Mouse (Mus musculus): ENCODE results near the gene Elfn1. TPM values are rescaled to one million over a fixed set of nuclear protein-coding genes. Genes with fewer than 3 reads are reported as not detected.
A peak's percentile ranks its signal among the peaks of the same experiment; 100 is the strongest.

Elfn1 gene
- 0.07 and 0.32 TPM in 2 replicates for polyA plus RNA-seq (2016; fragmentation: Nextera tagmentation; extraction: Ambion mirVana)

DNA sequence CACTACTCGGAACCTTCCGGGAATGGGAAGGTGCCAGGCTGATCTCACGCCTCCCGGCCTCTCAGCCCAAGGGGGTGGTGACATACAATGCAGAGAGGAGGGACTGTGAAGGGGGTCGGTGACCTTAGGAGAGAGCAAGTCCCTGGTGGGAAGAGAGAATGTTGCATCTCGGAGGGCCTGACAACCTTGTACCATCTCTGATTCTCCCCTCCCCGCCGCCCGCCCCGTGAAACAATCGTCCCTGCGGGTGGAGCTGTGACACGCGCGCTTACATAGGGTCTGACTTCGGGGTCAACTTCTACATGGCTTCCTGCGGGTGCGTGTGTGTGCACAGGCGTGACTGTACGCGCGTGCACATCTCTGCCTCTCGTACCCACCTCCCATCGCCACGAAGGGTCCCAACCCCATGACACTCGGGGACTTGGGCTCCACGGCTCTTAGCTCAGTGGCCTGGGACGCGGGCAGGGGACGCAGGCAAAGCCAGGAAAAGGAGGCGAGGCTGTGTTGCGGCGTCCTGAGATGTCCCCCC, at the start of gene Elfn1:
Elfn1 (plus strand) TSS at position 230 of the 529 bp plus-strand sequence.
- Histone ChIP-seq H3K27me3 (ENCODE audit: poor library complexity, severe bottlenecking) (peaks cover 85% of the 10 kb centered on the region), H3K9me3 (no peaks in the 10 kb centered on the region), H3K27ac (peak within 1 kb of the TSS; percentile 72), H3K36me3 (replicated peaks) (no peaks in the 10 kb centered on the region), H3K4me1 (peaks cover 64% of the 10 kb centered on the region), H3K4me3 (peak within 1 kb of the TSS; percentile 75)
- DNase-seq (ENCODE audit: extremely low spot score, low spot score), result peak; percentile 46
- WGBS, result 1% methylated on average over 33 of the region's 33 CpGs

DNA sequence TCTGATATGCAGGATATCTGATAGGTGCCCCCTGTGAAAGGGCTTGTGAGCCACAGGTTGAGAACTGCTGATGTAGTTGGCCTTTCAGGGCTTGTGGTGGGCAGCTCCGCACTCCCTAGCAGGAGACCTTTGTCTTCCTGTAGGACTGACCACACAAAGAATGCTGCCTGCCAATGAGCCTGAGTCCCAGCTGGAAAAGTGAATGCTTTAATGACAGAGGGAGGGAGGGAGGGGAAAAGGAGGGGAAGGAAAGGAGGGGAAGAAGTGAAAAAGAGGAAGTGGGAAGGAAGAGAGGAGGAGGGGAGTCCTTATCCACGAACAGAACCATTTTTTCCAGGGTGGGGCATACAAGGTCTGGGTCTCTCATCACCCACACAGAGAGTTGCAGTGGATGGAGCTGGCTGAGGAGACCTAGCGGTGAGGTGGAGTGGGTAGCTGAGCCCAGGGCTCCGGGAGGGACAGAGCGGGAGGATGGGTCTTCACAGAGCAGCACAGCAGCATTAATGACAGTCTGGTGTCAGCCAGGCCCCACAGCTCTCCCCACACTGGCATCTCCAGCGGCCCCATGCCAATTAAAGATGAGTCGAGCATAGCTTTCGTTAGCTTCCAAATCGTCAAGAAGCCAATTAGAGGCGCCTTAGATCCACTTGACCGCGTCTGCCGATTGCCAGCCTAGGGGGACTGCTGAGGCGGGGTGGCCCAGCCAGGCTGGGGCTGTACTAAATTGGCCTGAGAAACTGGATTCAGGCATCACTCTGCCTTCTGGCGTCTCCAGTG, 47.2 kb upstream of the Elfn1 start:
- peak; percentile 39 for DNase-seq (ENCODE audit: extremely low spot score, low spot score)
- whole genome bisulfite sequencing, result 18% methylated on average over 15 of the region's 15 CpGs
- H3K4me3 ChIP-seq, result peak overlapping the region; percentile 35
- H3K4me1 ChIP-seq, result peaks cover 16% of the 10 kb centered on the region
- H3K27me3 ChIP-seq (ENCODE audit: poor library complexity, severe bottlenecking), result 0 out of 2 replicates have a peak, but pooled peaks cover 7% of the 10 kb centered on the region
- peak overlapping the region; percentile 71 for H3K27ac ChIP-seq
- H3K36me3 ChIP-seq (replicated peaks), result no peaks in the 10 kb centered on the region
- H3K9me3 ChIP-seq, result no peaks in the 10 kb centered on the region

DNA sequence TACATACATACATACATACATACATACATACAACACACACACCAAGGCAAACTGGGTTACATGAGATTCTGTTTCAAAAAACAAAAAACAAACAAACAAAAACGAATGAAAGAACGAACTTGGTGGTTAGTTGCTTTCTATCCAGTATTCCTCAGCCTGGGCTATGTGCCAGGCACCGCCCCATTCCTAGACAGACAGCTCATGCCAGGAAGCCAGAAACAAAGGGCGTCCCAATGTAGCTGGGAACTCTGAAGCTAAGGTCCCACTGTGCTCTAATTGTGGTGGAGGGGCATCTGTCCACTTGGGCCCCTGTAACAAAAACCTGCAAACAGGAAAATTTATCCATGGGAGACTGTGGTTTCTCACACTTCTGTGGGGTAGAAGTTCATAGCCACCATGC, 45.0 kb upstream of the Elfn1 start:
- no peak for DNase-seq (ENCODE audit: extremely low spot score, low spot score)
- Histone ChIP-seq H3K27me3 (ENCODE audit: poor library complexity, severe bottlenecking) (0 out of 2 replicates have a peak, but pooled peaks cover 7% of the 10 kb centered on the region), H3K4me1 (peaks cover 18% of the 10 kb centered on the region), H3K36me3 (replicated peaks) (no peaks in the 10 kb centered on the region), H3K4me3 (no peak overlapping the region), H3K27ac (no peak overlapping the region), H3K9me3 (no peaks in the 10 kb centered on the region)
- WGBS, result 83% methylated on average over 4 of the region's 4 CpGs

DNA sequence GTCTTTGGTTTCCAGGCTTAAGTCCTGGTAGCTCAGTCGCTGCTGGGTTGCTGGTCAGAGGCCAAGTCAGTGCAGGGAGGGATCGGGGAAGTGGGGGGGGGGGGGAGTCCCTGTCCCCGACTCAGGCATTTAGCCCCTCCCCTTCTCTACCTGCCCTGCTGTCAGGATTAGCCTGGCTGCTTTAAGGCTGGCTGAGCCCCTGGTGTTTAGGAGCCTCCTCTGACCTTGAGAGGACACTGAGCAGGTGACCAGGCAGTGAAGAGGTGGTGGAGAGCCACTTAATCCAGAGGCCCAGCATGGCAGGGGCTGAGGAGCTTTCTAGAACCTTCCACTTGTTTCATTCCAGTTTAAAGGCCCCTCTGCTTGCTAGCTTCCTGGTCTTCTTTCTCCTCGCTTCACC, 36.9 kb upstream of the Elfn1 start:
- no peak overlapping the region for H3K4me3 ChIP-seq
- H3K27me3 ChIP-seq (ENCODE audit: poor library complexity, severe bottlenecking), result peaks cover 5% of the 10 kb centered on the region; the same call in 1 of the 2 replicates
- H3K36me3 ChIP-seq (replicated peaks), result no peaks in the 10 kb centered on the region
- no peak overlapping the region for H3K27ac ChIP-seq
- DNase-seq (ENCODE audit: extremely low spot score, low spot score), result no peak
- 18% methylated on average over 4 of the region's 4 CpGs for WGBS
- H3K9me3 ChIP-seq, result no peaks in the 10 kb centered on the region
- H3K4me1 ChIP-seq, result peaks cover 28% of the 10 kb centered on the region

DNA sequence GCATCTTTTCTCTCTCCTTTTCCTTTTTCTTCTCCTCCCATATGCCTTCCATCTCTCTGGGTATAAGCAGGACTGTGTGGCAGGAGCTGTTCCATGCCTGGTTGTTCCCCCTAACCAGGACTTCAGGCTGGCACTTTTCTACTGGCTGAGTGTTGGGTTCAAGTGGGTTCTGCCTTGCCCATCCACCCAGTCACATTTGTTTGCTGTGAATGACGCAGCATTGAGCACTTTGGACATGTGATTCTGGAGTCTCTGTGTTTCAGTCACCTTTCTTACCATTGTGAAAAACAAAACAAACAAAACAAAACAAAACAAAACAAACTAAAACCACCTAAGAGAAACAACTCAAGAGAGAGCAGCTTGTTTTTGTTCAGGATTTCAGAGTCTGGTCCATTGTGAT, 36.2 kb upstream of the Elfn1 start:
- Histone ChIP-seq H3K9me3 (no peaks in the 10 kb centered on the region), H3K27me3 (ENCODE audit: poor library complexity, severe bottlenecking) (peaks cover 5% of the 10 kb centered on the region; the same call in 1 of the 2 replicates), H3K4me3 (no peak overlapping the region), H3K4me1 (peaks cover 28% of the 10 kb centered on the region), H3K27ac (no peak overlapping the region), H3K36me3 (replicated peaks) (no peaks in the 10 kb centered on the region)
- no peak for DNase-seq (ENCODE audit: extremely low spot score, low spot score)
- 89% methylated on average over 1 of the region's 1 CpGs for WGBS

DNA sequence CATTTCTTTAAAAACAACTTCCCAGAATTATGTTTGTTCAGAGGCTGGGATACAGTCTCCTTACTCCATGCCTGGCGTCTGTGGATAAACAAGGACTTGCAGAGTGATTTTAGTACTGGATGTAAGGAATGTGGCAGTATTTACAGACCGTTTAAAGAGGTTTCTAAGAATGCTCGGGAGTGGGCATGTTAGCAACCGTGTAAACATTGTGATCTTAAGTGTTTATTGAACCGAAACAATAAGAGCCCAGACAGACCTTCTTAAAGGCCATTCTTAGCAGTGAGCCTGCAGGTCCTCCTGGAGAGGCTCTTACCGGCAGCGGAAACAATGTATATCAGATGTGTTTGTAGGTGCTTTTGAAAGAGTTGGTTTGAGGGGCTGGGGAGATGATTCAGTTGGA, 30.2 kb upstream of the Elfn1 start:
- Histone ChIP-seq H3K27ac (no peak overlapping the region), H3K27me3 (ENCODE audit: poor library complexity, severe bottlenecking) (no peaks in the 10 kb centered on the region), H3K4me3 (no peak overlapping the region), H3K36me3 (replicated peaks) (no peaks in the 10 kb centered on the region), H3K4me1 (peaks cover 17% of the 10 kb centered on the region), H3K9me3 (no peaks in the 10 kb centered on the region)
- no peak for DNase-seq (ENCODE audit: extremely low spot score, low spot score)
- WGBS, result 65% methylated on average over 7 of the region's 7 CpGs

DNA sequence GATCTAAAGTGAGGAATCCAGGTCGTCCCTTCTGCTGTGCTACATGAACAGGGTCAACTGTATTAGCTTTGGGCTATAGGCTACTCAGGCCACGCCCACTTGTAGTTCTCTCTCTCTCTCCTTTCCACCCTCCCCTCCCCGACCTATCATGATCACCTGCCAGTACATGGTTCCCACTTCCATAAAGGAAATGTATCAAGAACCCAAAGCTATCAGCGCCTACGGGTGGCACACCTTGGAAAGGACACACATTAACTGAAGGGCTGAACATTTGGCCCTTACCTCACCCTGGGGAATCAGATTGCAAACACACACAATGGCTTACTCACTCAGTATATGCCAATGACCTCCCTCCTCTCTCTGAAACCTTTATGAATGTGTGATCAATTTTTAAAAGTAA, 28.0 kb upstream of the Elfn1 start:
- 84% methylated on average over 5 of the region's 5 CpGs for WGBS
- Histone ChIP-seq H3K9me3 (no peaks in the 10 kb centered on the region), H3K4me1 (0 out of 2 replicates have a peak, but pooled peaks cover 11% of the 10 kb centered on the region), H3K27ac (no peak overlapping the region), H3K36me3 (replicated peaks) (no peaks in the 10 kb centered on the region), H3K27me3 (ENCODE audit: poor library complexity, severe bottlenecking) (no peaks in the 10 kb centered on the region), H3K4me3 (no peak overlapping the region)
- DNase-seq (ENCODE audit: extremely low spot score, low spot score), result no peak

DNA sequence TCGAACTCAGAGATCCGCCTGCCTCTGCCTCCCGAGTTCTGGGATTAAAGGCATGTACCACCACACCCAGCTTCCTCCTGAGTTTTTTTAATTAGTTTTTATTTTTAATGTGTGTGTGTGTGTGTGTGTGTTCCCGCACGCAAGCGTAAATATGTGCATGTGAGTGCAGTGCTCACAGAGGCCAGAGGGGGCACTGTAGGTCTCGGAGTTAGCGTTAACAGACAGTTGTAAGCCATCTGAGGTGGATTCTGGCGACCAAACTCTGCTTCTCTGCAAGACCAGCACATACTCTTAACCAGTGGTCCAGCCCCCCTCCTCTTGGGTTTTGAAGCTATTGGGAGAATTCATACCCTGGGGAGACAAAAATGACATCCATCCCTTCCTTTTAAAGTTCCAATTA, 26.6 kb upstream of the Elfn1 start:
- H3K27me3 ChIP-seq (ENCODE audit: poor library complexity, severe bottlenecking), result no peaks in the 10 kb centered on the region
- H3K36me3 ChIP-seq (replicated peaks), result no peaks in the 10 kb centered on the region
- H3K9me3 ChIP-seq, result no peaks in the 10 kb centered on the region
- H3K27ac ChIP-seq, result no peak overlapping the region
- H3K4me3 ChIP-seq, result no peak overlapping the region
- H3K4me1 ChIP-seq, result 0 out of 2 replicates have a peak, but pooled peaks cover 11% of the 10 kb centered on the region
- 90% methylated on average over 9 of the region's 9 CpGs for WGBS
- no peak for DNase-seq (ENCODE audit: extremely low spot score, low spot score)

DNA sequence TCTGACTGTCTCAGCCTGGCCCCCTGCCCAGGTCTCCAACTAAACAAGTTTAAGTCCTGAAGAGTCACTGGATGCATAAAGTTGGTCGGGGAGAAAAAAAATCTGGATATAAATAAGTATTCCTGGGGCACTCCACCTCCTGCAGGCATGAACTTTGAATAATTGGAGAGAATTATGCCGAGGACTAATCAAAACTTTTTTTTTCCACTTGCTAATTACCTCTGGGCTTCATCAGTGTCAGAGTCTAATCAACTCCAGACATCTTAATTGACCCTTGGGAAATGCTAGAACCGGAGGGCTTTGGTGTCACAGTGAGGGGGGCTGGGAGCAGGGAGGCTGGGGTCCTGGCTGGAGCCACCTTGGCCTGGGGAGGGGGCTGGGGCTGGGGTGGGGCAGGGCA, 19.1 kb upstream of the Elfn1 start:
- no peak for DNase-seq (ENCODE audit: extremely low spot score, low spot score)
- WGBS, result 26% methylated on average over 3 of the region's 3 CpGs
- H3K9me3 ChIP-seq, result no peaks in the 10 kb centered on the region; the same call in 1 of the 2 replicates
- 0 out of 2 replicates have a peak, but pooled peaks cover 2% of the 10 kb centered on the region for H3K27me3 ChIP-seq (ENCODE audit: poor library complexity, severe bottlenecking)
- peaks cover 54% of the 10 kb centered on the region for H3K4me1 ChIP-seq
- no peak overlapping the region for H3K4me3 ChIP-seq
- no peaks in the 10 kb centered on the region for H3K36me3 ChIP-seq (replicated peaks)
- peak overlapping the region; percentile 73 for H3K27ac ChIP-seq

DNA sequence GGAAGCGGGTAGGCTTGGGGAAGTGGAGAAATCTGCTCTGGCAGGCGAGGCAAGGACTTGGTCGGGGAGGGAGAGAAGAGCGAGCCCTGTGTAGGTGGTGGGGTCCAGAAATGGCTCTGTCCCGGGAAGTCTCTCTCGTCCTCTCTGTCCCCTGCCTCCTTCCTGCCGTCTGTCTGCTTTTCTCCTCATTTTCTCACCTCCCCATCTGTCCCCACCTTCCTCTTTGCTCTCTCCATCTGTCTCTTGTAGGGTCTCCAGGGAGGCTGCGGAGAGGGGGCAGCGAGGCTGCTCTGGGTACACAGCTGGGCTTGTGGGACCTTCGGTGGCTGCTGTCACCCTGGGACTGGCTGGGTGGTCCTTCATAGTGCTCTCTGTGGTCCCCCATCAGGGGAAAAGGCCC, 18.4 kb upstream of the Elfn1 start:
- H3K36me3 ChIP-seq (replicated peaks), result no peaks in the 10 kb centered on the region
- peak overlapping the region; percentile 73 for H3K27ac ChIP-seq
- no peak for DNase-seq (ENCODE audit: extremely low spot score, low spot score)
- H3K27me3 ChIP-seq (ENCODE audit: poor library complexity, severe bottlenecking), result 0 out of 2 replicates have a peak, but pooled peaks cover 3% of the 10 kb centered on the region
- no peak overlapping the region for H3K4me3 ChIP-seq
- peaks cover 61% of the 10 kb centered on the region for H3K4me1 ChIP-seq
- no peaks in the 10 kb centered on the region; the same call in 1 of the 2 replicates for H3K9me3 ChIP-seq
- WGBS, result 64% methylated on average over 10 of the region's 10 CpGs

DNA sequence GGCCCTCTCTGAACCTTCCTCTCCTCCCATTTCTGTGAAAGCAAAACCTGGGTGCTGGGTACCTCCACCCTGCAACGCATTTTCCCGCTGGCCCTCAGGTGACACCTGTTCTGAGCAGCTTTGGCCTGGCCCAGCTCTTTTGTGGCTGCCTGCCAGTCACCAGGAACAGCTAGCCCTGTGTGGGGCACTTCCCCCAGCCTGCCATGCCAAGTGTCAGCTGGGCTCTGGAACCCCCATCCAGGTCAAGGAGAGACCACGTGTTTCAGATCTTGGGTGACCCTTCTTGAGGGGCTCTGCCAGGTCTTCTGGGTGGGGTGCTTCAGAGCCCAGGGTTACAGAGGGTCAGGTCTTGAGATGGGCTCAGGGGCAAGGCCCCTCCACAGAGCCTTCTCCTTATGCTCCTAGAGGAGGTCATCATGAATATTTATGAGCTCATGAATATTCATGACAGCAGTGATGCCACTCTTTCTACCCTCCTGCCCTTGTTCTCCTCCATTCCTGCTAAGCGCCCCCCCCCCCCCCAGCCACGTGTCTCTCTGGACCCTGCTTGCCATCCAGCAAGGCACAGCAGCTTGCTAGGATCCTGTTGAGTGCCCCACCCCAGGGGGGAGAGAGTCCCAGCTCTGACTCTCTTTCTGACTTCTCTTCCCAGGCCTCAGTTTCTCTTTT, 15.3 kb upstream of the Elfn1 start:
- Histone ChIP-seq H3K4me1 (peaks cover 60% of the 10 kb centered on the region), H3K27me3 (ENCODE audit: poor library complexity, severe bottlenecking) (peaks cover 12% of the 10 kb centered on the region), H3K36me3 (replicated peaks) (no peaks in the 10 kb centered on the region), H3K4me3 (no peak overlapping the region), H3K27ac (peak overlapping the region; percentile 83), H3K9me3 (no peaks in the 10 kb centered on the region; the same call in 1 of the 2 replicates)
- no peak for DNase-seq (ENCODE audit: extremely low spot score, low spot score)
- WGBS, result 28% methylated on average over 5 of the region's 5 CpGs

DNA sequence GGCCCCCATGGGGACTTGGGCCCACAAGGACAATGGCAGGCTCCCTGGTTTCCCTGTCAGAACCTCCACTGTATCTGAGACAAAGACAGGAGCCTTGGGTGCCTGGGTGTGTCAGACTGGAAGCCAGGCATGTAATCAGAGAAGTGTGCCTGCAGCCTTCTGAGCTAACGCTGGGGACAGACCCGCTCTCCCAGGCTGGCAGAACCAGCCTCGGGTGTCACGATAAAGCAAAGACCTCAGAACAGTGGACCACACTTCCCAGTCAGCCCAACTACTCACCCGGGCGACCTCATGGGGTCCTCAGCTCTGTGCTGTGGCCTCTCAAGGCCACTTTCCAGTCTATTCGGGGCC, 14.8 kb upstream of the Elfn1 start:
- 40% methylated on average over 7 of the region's 7 CpGs for WGBS
- H3K4me1 ChIP-seq, result peaks cover 55% of the 10 kb centered on the region
- H3K9me3 ChIP-seq, result no peaks in the 10 kb centered on the region; the same call in 1 of the 2 replicates
- no peak overlapping the region for H3K4me3 ChIP-seq
- H3K27me3 ChIP-seq (ENCODE audit: poor library complexity, severe bottlenecking), result peaks cover 12% of the 10 kb centered on the region
- H3K36me3 ChIP-seq (replicated peaks), result no peaks in the 10 kb centered on the region
- DNase-seq (ENCODE audit: extremely low spot score, low spot score), result no peak
- peak overlapping the region; percentile 83 for H3K27ac ChIP-seq
